Mouse (Mus musculus): ENCODE data around the gene Il1rapl2.

- no peak for TF ChIP-seq CTCF (IDR thresholded peaks at IDR 0.05; ENCODE audit: low read depth, low read length)
- TF ChIP-seq POLR2A (IDR thresholded peaks at IDR 0.05; ENCODE audit: borderline replicate concordance, low read depth, low read length): no peak
These were observed 930.1 kb downstream of the Il1rapl2 start for GRCm38 (mm10) chrX:138500510-138500909.
